Mouse (Mus musculus) embryonic facial prominence, embryonic 12.5 days (tissue): ENCODE measurements around the gene Cxcr5. TPM values are rescaled to one million over a fixed set of nuclear protein-coding genes. Genes with fewer than 3 reads are reported as not detected.
A peak's percentile ranks its signal among the peaks of the same experiment; 100 is the strongest.

Experiments
- ATAC-seq: fragments of 200-750 bp; cut with Nextera tagmentation; 2 replicates; pipeline ENCODE4 v1.8.0; 2017; ENCODE audit not compliant: insufficient number of reproducible peaks, insufficient read depth, low FRiP score, low TSS enrichment
- H3K27ac ChIP-seq: fragments of 300-500 bp; sonication (generic); 2 replicates; pipeline ENCODE4 v1.5.1; 2016; ENCODE audit warnings: mild to moderate bottlenecking
- H3K27me3 ChIP-seq: fragments of 300-500 bp; sonication (generic); 2 replicates; pipeline ENCODE4 v1.6.1; 2016; ENCODE audit warnings: mild to moderate bottlenecking, moderate library complexity
- H3K36me3 ChIP-seq: fragments of 300-500 bp; sonication (generic); 2 replicates; pipeline ENCODE4 v1.6.1; 2016; ENCODE audit warnings: mild to moderate bottlenecking
- H3K4me1 ChIP-seq: fragments of 300-500 bp; sonication (generic); 2 replicates; pipeline ENCODE4 v1.6.1; 2016
- H3K4me2 ChIP-seq: fragments of 300-500 bp; sonication (generic); replicated peaks from 2 replicates; pipeline ENCODE4 v1.6.1; 2016; ENCODE audit warnings: mild to moderate bottlenecking, moderate library complexity
- H3K4me3 ChIP-seq: fragments of 300-500 bp; sonication (generic); 2 replicates; pipeline ENCODE4 v1.5.1; 2016; ENCODE audit warnings: mild to moderate bottlenecking
- H3K9ac ChIP-seq: fragments of 300-500 bp; sonication (generic); 2 replicates; pipeline ENCODE4 v1.6.1; 2016; ENCODE audit warnings: mild to moderate bottlenecking, moderate library complexity
- H3K9me3 ChIP-seq: fragments of 300-500 bp; sonication (generic); 2 replicates; pipeline ENCODE4 v1.6.1; 2016; ENCODE audit warnings: mild to moderate bottlenecking, moderate library complexity
- WGBS: fragments of 180-500 bp; shearing (Covaris S2); methylation state at CpG from one replicate; pipeline ENCODE4 v1.1.7; 2016; 5-methylcytosine and 5-hydroxymethylcytosine counted together
- polyA plus RNA-seq: library from polyadenylated mRNA; unstranded; fragments of >200 nt; fragmentation: Nextera tagmentation; extraction: Ambion mirVana; gene quantifications from 2 replicates; pipeline ENCODE4 v1.2.1, GENCODE M21; 2016

Cxcr5 gene
- polyA plus RNA-seq, 1 experiment from 2014 or later: 0.08 TPM

- no peak for ATAC-seq
- Histone ChIP-seq H3K27me3 (no peaks in the 10 kb centered on the region), H3K4me3 (no peak overlapping the region), H3K9ac (no peak overlapping the region), H3K4me1 (peaks cover 30% of the 10 kb centered on the region), H3K4me2 (no peak overlapping the region), H3K36me3 (peaks cover 13% of the 10 kb centered on the region), H3K27ac (no peak overlapping the region), H3K9me3 (no peaks in the 10 kb centered on the region)
- WGBS: 90% methylated on average over 11 of the region's 11 CpGs
Observed at GRCm38 (mm10) chr9:44513121-44513520, 48.6 kb downstream of the Cxcr5 start.

GRCm38 (mm10) chr9:44512717-44513003 lies 49.0 kb downstream of the Cxcr5 start:
- Histone ChIP-seq H3K4me1 (peaks cover 30% of the 10 kb centered on the region), H3K27ac (peak overlapping the region; percentile 51; the same call in 1 of the 2 replicates)
- WGBS: 78% methylated on average over 3 of the region's 3 CpGs

GRCm38 (mm10) chr9:44511935-44512716 lies 49.6 kb downstream of the Cxcr5 start:
- no peak for ATAC-seq
- Histone ChIP-seq H3K27me3 (no peaks in the 10 kb centered on the region), H3K4me2 (no peak overlapping the region), H3K9ac (no peak overlapping the region), H3K36me3 (peaks cover 23% of the 10 kb centered on the region), H3K9me3 (no peaks in the 10 kb centered on the region), H3K27ac (peak overlapping the region; percentile 51), H3K4me3 (no peak overlapping the region), H3K4me1 (peaks cover 30% of the 10 kb centered on the region)
- WGBS: 61% methylated on average over 9 of the region's 9 CpGs

More at GRCm38 (mm10) chr9:44512717-44513003, 49.0 kb downstream of the Cxcr5 start:
- Histone ChIP-seq H3K9ac (no peak overlapping the region), H3K4me2 (no peak overlapping the region), H3K36me3 (peaks cover 18% of the 10 kb centered on the region), H3K9me3 (no peaks in the 10 kb centered on the region), H3K27me3 (no peaks in the 10 kb centered on the region), H3K4me3 (no peak overlapping the region)
- no peak for ATAC-seq

GRCm38 (mm10) chr9:44510872-44511601 lies 50.6 kb downstream of the Cxcr5 start:
- WGBS: 66% methylated on average over 5 of the region's 5 CpGs
- Histone ChIP-seq H3K4me2 (no peak overlapping the region), H3K4me3 (no peak overlapping the region), H3K36me3 (peaks cover 34% of the 10 kb centered on the region), H3K27me3 (no peaks in the 10 kb centered on the region), H3K27ac (0 out of 2 replicates have a peak overlapping the region, but pooled peaks have one; percentile 0), H3K9me3 (no peaks in the 10 kb centered on the region), H3K9ac (no peak overlapping the region), H3K4me1 (peaks cover 30% of the 10 kb centered on the region)
- no peak for ATAC-seq

- 33% methylated on average over 9 of the region's 9 CpGs for whole genome bisulfite sequencing
- Histone ChIP-seq H3K9me3 (no peaks in the 10 kb centered on the region), H3K36me3 (peaks cover 41% of the 10 kb centered on the region), H3K4me1 (peaks cover 30% of the 10 kb centered on the region), H3K27ac (no peak overlapping the region), H3K4me3 (no peak overlapping the region), H3K4me2 (peak overlapping the region; percentile 39), H3K27me3 (no peaks in the 10 kb centered on the region), H3K9ac (no peak overlapping the region)
- ATAC-seq: no peak
Observed at GRCm38 (mm10) chr9:44510355-44510871, 51.3 kb downstream of the Cxcr5 start.

- H3K27ac ChIP-seq: peak overlapping the region; percentile 37; the same call in 1 of the 2 replicates
- 0 out of 2 replicates have a peak overlapping the region, but pooled peaks have one; percentile 17 for H3K4me3 ChIP-seq
- H3K36me3 ChIP-seq: peaks cover 47% of the 10 kb centered on the region
- H3K4me1 ChIP-seq: peaks cover 30% of the 10 kb centered on the region
- H3K4me2 ChIP-seq: peak overlapping the region; percentile 39
- peak overlapping the region; percentile 36 for H3K9ac ChIP-seq
- no peaks in the 10 kb centered on the region for H3K9me3 ChIP-seq
- 12% methylated on average over 27 of the region's 27 CpGs for WGBS
- no peaks in the 10 kb centered on the region for H3K27me3 ChIP-seq
- ATAC-seq: no peak
Observed at GRCm38 (mm10) chr9:44509487-44510354, 52.0 kb downstream of the Cxcr5 start.

GRCm38 (mm10) chr9:44508721-44509486 lies 52.8 kb downstream of the Cxcr5 start:
- no peak for ATAC-seq
- Histone ChIP-seq H3K27me3 (no peaks in the 10 kb centered on the region), H3K9me3 (no peaks in the 10 kb centered on the region), H3K36me3 (peaks cover 50% of the 10 kb centered on the region), H3K4me3 (0 out of 2 replicates have a peak overlapping the region, but pooled peaks have one; percentile 17), H3K9ac (peak overlapping the region; percentile 36; the same call in 1 of the 2 replicates), H3K4me1 (peaks cover 30% of the 10 kb centered on the region), H3K4me2 (peak overlapping the region; percentile 39), H3K27ac (peak overlapping the region; percentile 37; the same call in 1 of the 2 replicates)
- 79% methylated on average over 19 of the region's 19 CpGs for WGBS

- no peaks in the 10 kb centered on the region for H3K9me3 ChIP-seq
- no peaks in the 10 kb centered on the region for H3K27me3 ChIP-seq
- peaks cover 29% of the 10 kb centered on the region for H3K4me1 ChIP-seq
- H3K27ac ChIP-seq: no peak overlapping the region
- H3K4me2 ChIP-seq: no peak overlapping the region
- no peak overlapping the region for H3K9ac ChIP-seq
- H3K4me3 ChIP-seq: no peak overlapping the region
- ATAC-seq: no peak
- peaks cover 53% of the 10 kb centered on the region for H3K36me3 ChIP-seq
- 84% methylated on average over 18 of the region's 18 CpGs for WGBS
Observed at GRCm38 (mm10) chr9:44508124-44508619, 53.5 kb downstream of the Cxcr5 start.

- Histone ChIP-seq H3K4me3 (no peak overlapping the region), H3K27ac (no peak overlapping the region), H3K4me2 (no peak overlapping the region), H3K27me3 (no peaks in the 10 kb centered on the region), H3K4me1 (peaks cover 21% of the 10 kb centered on the region), H3K36me3 (peaks cover 61% of the 10 kb centered on the region), H3K9me3 (no peaks in the 10 kb centered on the region), H3K9ac (no peak overlapping the region)
- 94% methylated on average over 6 of the region's 6 CpGs for WGBS
- no peak for ATAC-seq
Observed at GRCm38 (mm10) chr9:44507345-44507744, 54.3 kb downstream of the Cxcr5 start.

- Histone ChIP-seq H3K36me3 (peaks cover 61% of the 10 kb centered on the region), H3K4me2 (no peak overlapping the region), H3K27ac (no peak overlapping the region), H3K4me1 (peaks cover 19% of the 10 kb centered on the region), H3K9me3 (no peaks in the 10 kb centered on the region), H3K27me3 (no peaks in the 10 kb centered on the region), H3K4me3 (no peak overlapping the region), H3K9ac (no peak overlapping the region)
- 95% methylated on average over 13 of the region's 13 CpGs for WGBS
- no peak for ATAC-seq
Observed at GRCm38 (mm10) chr9:44506566-44506965, 55.1 kb downstream of the Cxcr5 start.
